Mouse (Mus musculus): ENCODE measurements around the gene Lrp2.

GRCm38 (mm10) chr2:69559380-69559779, 26.5 kb downstream of the Lrp2 start:
- TF ChIP-seq CTCF (IDR thresholded peaks at IDR 0.05; ENCODE audit: low read depth, low read length): no peak
- TF ChIP-seq POLR2A (IDR thresholded peaks at IDR 0.05; ENCODE audit: borderline replicate concordance, low read depth, low read length): no peak

Data from bone marrow macrophage, adult 2 months (primary cell).